Mouse (Mus musculus) heart, postnatal 4 days (tissue): ENCODE data around the gene Bysl. TPM values are rescaled to one million over a fixed set of nuclear protein-coding genes. Genes with fewer than 3 reads are reported as not detected.
A peak's percentile ranks its signal among the peaks of the same experiment; 100 is the strongest.
"Not testable (repeated sequence)": the region's sequence is repeated elsewhere in the genome, so short reads cannot be mapped to it uniquely, and the experiment has no call there.

Experiments
- DNase-seq: peaks from one replicate; pipeline ENCODE4 v3.0.0; 2021
- total RNA-seq, 2 experiments: library from RNA; stranded (reverse); gene quantifications; 2 replicates each; pipeline ENCODE4 v1.2.3; 2021

The Bysl gene
- total RNA-seq, result 10 to 100 TPM; 21.7 to 22.2 TPM

DNA sequence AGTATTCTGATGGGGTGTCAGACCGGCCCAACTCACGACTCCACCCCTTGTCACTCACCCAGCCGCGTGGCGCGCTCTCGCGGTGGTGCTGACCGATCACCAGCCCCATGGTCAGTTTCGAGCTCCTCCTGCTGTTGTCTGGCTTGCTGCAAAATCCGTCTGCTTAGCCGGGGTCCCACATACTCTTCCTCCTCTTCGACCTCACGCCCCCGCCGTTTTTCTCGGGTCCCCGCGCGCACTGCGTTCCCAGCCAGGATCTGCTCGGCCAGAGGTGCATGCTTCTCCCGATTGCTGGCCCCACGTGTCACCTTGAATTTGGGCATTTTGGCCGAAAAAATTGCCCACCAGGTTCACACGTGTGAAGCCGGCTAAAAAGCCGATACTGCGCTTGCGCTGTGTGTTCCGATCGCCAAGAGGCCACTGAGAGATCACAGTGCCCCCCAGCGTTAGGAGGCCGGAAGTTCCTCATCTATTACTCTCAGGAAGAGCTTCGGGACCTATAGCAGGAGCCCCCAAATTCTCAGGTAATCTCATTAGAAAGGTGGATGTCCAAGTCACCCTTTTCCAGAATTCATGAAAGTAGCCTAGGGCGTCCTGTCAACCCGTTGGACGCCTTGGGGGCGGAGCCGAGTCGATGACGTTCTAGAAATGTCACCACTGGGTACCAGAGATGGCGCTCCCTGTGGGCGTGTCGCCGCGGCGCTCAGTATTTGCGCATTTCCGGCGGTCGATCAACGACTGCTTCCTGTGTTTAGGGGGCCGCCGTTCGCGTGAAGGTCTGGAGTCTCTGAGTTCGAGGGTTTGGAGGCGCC, at the start of gene Bysl, which contains the start of the genes Med20 and Gm20517:
TSS of gene Bysl (minus strand) at position 644 of the 812 bp plus-strand sequence.
TSS of gene Med20 (plus strand) at position 734 of the 812 bp plus-strand sequence.
TSS of gene Gm20517 (plus strand) at position 741 of the 812 bp plus-strand sequence.
- peak; percentile 97 for DNase-seq

DNA sequence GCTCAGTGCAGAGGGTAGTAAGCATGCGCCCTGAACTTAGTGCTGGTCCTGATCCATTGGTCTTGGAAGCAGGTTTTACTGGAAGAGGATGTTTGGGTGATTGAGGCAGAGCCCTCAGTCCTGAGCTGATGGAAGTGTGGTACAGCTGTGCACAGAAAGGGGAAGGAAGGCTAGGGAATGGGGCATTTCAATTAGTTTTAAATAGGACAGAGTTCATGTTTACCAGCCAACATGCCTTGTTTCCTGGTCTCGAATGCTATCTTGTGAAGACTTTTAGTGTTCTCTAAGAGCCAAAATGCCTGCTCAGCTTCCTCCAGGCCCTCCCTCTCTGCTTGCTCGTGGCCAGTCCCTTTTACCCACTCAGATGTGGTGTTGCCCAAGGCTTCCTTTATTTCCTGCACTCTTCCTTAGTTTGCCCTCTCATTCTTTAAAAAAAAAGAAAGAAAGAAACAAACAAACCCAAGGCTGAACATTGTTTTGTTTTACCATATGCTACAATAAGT, 47.5 kb upstream of the Bysl start:
- no peak for DNase-seq

DNA sequence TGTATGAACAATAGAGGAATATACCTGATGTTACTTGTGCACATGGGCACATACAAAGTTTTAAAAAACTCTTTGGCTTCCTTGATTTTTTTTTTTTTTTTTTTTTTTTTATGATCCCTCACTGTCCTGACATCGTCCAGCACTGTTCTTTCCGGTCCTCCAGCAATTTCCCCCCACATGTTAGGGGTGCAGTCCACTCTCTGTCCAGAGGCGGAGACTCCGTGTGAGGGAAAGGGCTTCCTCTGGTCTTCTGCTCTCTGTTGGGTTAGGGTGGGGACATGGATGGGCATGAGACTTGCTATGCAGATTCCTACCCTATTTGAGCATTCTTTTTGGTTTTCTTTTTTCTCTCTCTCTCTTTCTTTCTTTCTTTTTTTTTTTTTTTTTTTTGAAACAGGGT, 46.6 kb upstream of the Bysl start:
- no peak for DNase-seq

DNA sequence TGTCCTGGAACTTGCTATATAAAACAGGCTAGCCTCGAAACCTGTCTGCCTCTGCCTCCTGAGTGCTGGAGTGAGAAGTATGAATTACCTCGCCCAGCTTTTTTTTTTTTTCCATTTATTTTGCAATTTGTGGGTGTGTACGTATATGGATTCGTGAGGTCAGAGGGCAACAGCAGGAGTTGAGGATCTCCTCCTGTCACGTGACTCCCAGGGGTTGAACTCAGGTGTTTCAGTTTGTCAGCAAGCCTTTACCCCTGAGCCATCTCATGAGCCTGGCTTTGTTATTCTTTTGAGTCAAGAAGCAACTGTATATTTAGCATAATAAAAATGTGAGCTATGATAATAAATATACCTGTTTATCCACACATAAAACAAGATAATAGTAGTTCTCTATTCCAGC, 44.4 kb upstream of the Bysl start:
- DNase-seq, result no peak

DNA sequence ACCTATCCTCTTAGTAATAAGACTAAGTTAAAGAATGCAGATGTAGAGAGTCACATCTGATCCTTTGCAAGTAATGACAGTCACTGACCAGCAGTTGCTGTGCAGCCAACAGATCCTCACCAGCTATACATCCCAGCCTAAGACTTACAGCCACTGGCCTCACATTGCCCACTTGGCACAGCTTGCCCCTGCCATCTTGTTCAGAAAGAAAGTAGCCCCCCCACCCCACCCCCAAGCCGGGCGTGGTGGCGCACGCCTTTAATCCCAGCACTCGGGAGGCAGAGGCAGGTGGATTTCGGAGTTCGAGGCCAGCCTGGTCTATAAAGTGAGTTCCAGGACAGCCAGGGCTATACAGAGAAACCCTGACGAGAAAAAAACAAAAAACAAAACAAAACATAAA, 43.1 kb upstream of the Bysl start:
- DNase-seq, result not testable (repeated sequence)

DNA sequence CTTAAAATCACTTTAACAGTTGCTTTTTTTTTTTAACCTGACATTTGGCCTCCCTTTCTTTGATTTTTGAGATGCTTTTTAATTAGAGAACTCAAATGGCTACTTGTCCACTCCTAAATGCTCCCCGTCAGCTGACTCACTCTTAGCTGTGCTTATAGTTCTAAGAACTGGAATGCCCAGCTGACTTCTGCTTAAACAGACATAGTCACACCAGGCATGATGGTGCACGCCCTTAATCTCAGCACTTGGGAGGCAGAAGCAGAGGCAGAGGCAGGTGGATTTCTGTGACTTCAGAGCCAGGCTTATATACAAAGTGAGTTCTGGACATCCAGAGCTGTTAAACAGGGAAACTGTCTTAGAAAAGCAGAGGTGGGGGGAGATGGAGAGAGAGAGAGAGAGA, 40.7 kb upstream of the Bysl start:
- DNase-seq, result no peak

DNA sequence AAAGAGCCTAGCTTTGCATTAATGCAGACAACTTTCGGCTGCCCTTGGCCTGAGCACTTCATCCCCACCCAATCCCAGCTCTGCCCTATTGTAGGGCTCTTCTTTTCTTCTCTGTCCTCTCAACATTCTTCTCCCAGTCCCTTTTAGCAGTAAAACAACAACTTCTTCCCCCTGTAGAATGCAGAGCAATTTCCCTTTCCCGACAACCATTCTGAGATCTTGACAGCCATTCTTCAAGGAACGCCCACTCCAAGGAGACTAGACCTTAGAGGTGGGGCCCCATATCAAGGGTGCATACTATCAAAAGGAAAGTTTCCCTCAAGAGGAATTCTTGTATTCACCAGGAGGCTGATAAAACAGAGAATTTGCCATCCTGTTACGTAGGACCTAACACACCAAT, 37.7 kb upstream of the Bysl start:
- no peak for DNase-seq

DNA sequence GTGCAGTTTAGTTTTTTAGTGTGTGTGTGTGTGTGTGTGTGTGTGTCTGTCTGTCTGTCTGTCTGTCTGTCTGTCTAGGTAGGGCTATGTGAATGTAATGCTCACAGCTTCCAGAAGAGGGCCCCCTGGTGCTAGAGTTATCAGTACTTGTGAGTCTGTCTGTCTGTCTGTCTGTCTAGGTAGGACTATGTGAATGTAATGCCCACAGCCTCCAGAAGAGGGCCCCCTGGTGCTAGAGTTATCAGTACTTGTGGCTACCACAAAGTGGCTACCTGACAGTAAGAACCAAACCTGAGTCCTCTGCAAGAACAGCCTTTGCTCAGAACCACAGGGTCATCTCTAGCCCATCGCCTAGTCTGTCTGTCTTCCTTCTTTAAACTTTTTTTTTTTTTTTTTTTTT, 35.4 kb upstream of the Bysl start:
- DNase-seq, result peak; percentile 63

DNA sequence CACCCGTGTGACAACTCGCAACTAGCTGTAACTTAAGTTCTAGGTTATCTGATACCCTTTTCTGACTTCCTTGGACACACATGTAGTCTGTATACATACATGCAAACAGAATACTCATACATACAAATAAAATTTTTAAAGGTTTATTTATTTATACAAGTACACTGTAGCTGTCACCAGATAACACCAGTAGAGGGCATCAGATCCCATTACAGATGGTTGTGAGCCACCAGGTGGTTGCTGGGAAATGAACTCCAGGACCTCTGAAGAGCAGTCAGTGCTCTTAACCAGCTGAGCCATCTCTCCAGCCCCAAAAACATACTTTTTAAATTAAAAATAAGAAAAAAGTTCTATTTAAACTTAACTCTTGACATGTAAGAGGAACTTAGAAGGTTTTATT, 31.7 kb upstream of the Bysl start:
- DNase-seq, result no peak

DNA sequence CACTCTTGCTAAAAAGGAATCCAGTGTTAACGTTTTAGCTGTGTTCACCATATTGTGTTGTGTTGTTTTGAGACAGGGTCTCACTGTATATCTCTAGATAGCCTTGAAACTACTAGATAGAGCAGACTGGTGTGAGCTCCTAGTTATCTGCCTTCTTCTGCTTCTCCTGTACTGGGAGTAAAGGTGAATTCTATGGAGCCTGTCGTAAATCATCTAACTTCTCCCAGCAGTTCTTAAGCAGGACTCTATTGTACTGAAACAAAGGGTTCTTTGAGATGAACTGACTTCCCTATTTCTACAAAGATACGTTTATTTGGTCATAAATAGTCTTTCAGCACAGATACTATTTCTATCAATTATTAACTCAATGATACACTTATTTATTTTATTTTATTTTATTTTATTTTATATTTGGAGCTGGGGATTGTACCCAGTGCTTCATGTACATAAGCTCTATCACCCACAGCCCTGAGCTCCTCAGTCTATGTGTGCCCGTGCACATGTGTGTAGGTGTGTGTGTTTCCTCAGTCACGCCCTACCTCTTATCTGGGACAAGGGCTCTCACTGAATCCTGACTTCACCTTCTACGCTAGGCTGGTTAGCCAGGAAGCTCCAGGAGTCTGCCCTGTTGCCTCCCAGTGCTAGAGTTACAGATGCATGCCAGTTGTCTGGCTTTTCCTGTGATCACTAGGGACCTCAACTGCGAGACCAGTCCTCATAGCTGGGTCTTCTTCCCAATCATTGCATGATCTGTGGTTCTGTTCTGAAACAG, 22.9 kb upstream of the Bysl start:
- no peak for DNase-seq

DNA sequence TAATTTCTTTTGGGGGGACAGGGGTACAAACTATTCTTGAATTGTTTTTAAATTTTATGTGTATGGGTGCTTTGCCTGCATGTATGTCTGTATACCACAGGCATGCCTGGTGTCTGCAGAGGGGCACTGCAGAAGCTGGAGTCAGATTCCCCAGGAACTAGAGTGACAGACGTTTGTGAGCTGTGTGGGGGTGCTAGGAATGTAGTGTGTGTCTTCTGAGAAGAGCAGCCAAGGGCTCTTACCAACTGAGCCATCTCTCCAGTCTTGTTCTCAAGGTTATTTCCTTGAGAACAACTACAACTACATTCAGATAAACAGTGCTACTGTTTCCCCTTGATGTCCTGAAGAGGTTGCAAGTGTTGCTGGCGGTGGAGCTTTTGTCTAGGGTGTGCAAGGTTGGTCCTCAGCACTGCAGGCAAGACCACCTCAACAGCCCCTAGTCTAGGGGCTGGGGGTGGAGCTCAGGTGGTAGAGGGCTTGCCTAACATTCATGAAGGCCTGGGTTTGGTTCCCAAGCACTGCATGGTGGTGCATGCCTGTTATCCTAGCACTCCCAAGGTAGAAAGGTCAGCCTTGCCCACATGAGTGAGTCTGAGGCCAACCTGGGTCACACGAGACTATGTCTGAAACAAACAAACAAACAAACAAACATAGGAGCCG, 21.0 kb upstream of the Bysl start:
- DNase-seq, result no peak

DNA sequence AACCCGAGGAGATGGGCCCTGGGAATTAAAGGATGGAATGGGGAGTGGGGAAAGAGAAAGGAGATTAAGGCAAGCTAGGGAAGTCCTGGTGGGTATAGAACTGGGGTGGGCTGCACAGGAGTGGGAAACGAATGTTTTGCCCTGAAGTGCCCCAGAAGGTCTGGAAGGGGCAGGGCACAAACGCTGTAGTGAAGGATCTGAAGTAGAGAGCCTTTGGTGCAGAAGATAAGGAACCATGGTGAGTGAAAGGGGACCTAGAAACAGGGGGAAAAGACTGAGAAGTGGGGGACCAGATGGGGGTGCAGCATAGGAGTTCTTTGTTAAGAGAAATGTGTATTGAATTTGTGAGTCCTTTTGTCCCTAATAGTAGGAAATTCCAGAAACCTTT, 19.4 kb upstream of the Bysl start, which contains the start of gene Usp49:
TSS of gene Usp49 (plus strand) at position 13 of the 388 bp plus-strand sequence.
- DNase-seq, result no peak

DNA sequence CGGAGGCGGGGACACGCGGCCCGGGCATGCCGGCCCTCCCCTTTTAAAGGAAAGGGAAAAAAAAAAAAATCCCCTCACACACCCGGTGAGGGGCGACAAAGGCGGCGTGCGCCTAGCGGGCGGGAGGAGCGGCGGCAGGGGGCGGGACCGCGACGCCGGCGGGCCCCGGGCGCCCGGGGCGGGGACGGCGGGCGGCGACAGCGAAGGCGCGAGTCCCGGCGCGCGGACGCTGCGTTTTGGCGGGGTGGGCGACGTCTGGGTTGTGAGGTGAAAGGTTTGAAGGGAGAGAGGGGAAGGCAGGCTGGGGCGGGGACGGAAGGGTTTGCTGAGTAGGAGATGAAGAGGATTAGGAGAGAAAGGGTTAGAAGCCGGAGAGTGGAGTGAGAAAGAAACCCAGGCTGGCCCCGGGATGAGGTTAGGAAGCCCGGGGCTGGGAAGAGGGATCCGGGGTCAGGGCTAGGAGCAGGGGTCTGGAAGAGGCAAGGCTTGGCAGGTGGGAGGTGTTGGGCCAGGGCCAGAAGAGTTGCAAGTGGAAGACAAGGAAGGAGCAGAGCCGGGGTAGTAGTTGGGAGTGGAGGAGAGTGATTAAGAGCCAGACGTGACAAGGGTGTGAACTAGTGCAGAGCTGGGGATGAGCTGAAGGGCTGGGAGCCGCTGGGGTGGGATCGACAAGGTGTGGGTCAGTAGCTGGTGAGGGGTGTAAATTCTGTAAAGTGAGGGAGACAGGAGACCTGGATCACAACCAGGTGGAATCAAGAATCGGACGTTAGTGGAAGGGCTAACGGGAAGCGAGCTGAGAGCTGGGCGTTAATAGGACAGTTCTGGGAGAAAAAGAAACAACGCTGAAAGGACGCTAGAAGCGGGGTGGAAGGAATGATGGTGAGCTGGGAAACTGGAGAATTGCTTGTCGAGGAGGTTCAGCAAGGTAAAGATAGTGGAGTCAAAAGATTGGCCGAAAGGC, 18.7 kb upstream of the Bysl start:
- peak; percentile 57 for DNase-seq

DNA sequence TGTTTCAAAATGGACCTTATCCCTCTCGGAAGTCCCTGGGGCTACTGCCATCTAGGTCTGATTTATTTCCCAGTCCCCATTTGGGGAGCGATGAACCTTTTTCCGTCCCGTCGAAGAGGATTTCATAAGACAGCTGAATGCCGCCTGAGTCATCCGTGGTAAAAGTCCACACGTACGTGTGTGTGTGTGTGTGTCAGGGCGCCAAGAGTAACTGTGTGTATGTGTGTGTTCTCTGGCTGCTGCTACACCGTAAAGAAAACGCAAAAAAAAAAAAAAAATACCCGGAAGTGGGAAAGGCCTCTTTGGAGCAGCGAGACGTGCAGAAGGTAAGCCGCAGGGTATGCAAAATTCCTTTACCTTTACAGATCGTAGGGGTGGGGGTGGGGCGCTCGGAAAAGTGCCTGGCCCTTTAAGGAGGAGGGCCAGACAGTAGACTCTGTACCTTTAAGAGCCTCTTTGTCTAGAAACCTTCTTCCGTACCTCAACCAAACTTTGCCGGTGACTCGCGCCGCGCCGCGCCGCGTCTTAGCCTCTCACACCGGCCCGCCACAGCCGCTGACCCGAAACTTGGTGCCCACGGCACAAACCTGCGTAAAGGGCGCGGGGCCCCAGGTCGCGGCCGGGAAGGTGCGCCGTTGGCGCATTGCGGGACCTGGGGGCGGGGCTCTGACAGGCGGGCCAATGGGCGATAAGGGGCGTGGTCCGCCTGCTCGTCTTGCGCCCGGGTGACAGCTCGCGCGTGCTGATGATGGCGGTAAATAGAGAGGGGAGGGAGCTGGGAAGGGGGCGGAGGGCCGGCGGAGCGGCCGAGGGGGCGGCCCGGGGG, 17.8 kb upstream of the Bysl start:
- DNase-seq, result peak; percentile 96

DNA sequence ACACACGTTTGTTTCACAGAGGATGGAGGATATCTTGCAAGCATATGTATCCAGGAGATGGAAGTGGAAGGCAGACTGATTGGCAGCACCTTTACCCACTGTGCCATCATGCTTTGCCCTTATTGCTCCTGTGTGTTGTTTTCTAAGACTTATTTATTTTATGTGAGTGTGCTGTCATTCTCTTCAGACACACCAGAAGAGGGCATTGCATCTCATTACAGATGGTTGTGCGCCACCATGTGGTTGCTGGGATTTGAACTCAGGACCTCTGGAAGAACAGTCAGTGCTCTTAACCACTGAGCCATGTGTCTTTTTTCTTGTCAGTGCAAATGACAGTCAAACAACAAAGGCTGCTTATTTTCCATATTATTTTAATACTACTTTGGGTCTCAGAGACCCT, 16.5 kb upstream of the Bysl start:
- no peak for DNase-seq

DNA sequence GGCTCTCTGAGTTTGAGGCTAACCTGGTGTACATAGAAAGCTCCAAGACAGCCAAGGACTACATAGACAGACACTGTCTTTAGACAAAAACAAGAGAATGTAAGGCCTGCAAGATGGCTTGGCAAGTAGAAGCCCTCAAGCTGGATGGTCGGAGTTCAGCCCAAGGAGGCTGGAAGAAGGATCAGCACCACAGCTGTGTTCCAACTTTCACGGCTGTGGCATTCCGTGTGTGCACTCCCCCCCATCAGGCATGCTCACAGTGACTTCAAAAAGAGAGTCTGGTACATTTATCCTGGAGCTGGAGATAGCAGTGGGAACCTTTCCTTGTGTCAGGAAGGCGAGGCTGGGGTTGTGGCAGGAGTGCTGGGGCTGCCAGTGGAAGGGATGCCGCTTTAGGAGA, 14.7 kb upstream of the Bysl start:
- DNase-seq, result no peak

DNA sequence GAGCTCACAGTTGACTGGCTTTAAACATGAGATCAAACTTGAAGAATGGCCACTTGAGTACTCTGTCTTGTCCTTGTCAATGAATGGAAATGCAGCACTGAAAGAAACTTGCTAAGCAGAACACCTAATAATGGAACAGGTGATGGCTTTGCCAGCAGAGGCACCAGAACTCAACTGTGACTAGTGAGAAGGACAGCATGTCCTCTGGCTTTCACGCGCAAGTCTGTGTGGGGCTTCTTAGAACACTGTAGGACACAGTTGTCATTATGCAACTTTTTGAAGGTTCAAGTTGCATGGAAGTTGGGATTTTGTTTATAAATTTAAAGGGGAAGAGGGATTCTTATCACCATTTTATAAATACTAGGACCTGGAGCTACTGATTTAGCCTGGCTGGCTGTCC, 13.8 kb upstream of the Bysl start:
- no peak for DNase-seq

DNA sequence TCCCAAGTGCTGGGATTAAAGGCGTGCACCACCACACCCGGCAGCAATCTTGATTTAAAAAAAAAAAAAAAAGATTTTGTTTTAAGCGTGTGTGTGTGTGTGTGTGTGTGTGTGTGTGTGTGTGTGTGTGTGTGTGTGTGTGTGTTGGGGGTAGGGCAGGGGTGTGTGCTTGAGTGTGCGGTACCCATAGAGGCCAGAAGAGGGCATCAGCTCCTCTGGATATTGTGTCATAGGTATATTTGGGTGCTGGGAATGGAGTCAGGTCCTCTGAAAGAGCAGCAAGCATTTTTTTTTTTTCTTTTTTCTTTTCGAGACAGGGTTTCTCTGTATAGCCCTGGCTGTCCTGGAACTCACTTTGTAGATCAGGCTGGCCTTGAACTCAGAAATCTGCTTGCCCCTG, 13.3 kb upstream of the Bysl start:
- not testable (repeated sequence) for DNase-seq

DNA sequence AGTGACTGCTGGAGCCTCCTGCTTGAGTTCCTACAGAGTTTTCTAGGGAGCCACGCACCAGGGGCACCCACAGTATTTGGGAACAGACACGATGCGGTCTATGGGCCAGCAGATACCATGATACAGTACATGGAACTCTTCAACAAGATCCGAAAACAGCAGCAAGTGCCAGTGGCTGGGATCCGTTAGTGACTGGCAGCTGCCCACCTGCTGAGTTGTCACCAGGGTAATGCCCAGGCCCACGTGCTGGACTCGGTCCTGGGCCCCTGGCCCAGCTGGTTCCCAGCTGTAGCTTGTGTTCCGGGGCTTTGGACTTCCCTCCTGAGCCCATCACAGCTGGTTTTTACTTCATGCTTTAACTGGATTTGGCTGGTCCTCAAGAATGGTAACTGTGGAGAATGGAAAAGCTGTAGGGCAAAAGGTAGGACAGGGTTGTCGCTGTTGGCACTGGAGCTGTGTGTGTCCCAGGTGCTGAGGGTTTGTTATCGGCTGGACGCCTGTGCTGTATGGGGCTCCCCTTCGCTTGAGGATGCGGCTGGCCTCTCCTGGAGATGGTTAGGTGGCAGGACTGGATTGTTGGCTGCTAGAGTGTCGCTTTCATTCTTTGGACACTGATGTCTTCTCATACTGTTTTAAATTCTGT, 11.7 kb upstream of the Bysl start:
- no peak for DNase-seq
